Mouse (Mus musculus): Measurements from ENCODE around the gene Msi2.

Gene Msi2

GRCm38 (mm10) chr11:88541666-88542639 is 176.4 kb downstream of the Msi2 start:
- no peak for DNase-seq (ENCODE audit: low spot score in 2 of 2)

- no peak for DNase-seq (ENCODE audit: low spot score in 2 of 2)
Measured at GRCm38 (mm10) chr11:88539637-88540478, 178.5 kb downstream of the Msi2 start.

GRCm38 (mm10) chr11:88538710-88539340 is 179.5 kb downstream of the Msi2 start:
- DNase-seq (ENCODE audit: low spot score in 2 of 2), result no peak

- no peak for DNase-seq (ENCODE audit: low spot score in 2 of 2)
Measured at GRCm38 (mm10) chr11:88537344-88537743, 181.0 kb downstream of the Msi2 start.

- DNase-seq (ENCODE audit: low spot score in 2 of 2), result no peak
Measured at GRCm38 (mm10) chr11:88536861-88537260, 181.5 kb downstream of the Msi2 start.

GRCm38 (mm10) chr11:88534331-88534929 is 183.9 kb downstream of the Msi2 start:
- DNase-seq (ENCODE audit: low spot score in 2 of 2), result no peak

GRCm38 (mm10) chr11:88532016-88532415 is 186.3 kb downstream of the Msi2 start:
- no peak for DNase-seq (ENCODE audit: low spot score in 2 of 2)

- DNase-seq (ENCODE audit: low spot score in 2 of 2), result no peak
Measured at GRCm38 (mm10) chr11:88530032-88530431, 188.3 kb downstream of the Msi2 start.

- DNase-seq (ENCODE audit: low spot score in 2 of 2), result no peak
Measured at GRCm38 (mm10) chr11:88528522-88529101, 189.7 kb downstream of the Msi2 start.

- no peak for DNase-seq (ENCODE audit: low spot score in 2 of 2)
Measured at GRCm38 (mm10) chr11:88526711-88527110, 191.6 kb downstream of the Msi2 start.

GRCm38 (mm10) chr11:88524790-88525575 is 193.3 kb downstream of the Msi2 start:
- no peak for DNase-seq (ENCODE audit: low spot score in 2 of 2)

GRCm38 (mm10) chr11:88524437-88524789 is 193.9 kb downstream of the Msi2 start:
- no peak for DNase-seq (ENCODE audit: low spot score in 2 of 2)

- DNase-seq (ENCODE audit: low spot score in 2 of 2), result no peak
Measured at GRCm38 (mm10) chr11:88523921-88524320, 194.4 kb downstream of the Msi2 start.

GRCm38 (mm10) chr11:88523511-88523910 is 194.8 kb downstream of the Msi2 start:
- no peak for DNase-seq (ENCODE audit: low spot score in 2 of 2)

- no peak for DNase-seq (ENCODE audit: low spot score in 2 of 2)
Measured at GRCm38 (mm10) chr11:88522114-88522513, 196.2 kb downstream of the Msi2 start.

- DNase-seq (ENCODE audit: low spot score in 2 of 2), result no peak
Measured at GRCm38 (mm10) chr11:88520951-88521730, 197.2 kb downstream of the Msi2 start.

- no peak for DNase-seq (ENCODE audit: low spot score in 2 of 2)
Measured at GRCm38 (mm10) chr11:88518361-88518760, 200.0 kb downstream of the Msi2 start.

- DNase-seq (ENCODE audit: low spot score in 2 of 2), result no peak
Measured at GRCm38 (mm10) chr11:88516596-88517485, 201.5 kb downstream of the Msi2 start.
